Mouse (Mus musculus) kidney, postnatal 36 days (tissue): Measurements from ENCODE around the gene Cenpm.
"Not testable (repeated sequence)": the region's sequence is repeated elsewhere in the genome, so short reads cannot be mapped to it uniquely, and the experiment has no call there.

Experiments used
- DNase-seq, 2 experiments: peaks; one replicate each; pipeline ENCODE4 v3.0.0; 2021 to 2022; ENCODE audit warnings: mixed read lengths in 2 of 2

The Cenpm gene

DNA sequence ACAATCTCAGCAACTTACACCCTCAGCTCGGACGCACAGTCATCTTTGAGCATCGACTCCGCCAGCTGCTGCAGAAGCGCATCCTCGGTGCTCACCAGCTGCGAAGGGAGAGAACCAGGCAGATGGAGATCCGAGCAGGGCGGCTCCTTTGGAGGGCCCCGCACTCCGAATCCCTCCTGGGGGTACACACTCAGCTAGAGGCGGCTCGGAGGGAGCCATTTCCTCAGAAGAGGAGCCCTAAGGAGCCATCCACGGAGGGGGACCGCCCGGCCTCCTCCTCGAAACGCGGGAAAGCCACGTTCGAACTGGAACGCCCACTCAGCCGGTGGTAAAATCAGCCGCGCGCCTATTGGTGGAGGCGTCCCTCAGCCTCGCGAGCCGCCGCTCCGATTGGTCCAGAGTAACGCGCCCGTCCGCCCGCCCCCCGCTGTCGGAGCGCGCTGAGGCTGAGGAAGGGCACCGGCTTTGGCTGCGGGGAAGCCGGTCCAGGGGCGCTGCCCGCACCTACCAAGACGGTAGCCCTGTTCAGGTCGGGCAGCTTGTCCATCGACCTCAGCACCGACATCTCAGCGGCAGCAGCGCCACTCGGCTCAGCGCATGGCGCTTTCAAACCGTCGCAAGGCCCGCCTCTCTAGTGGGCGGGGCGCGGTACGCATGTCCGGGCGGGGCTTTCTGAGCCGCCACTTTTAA is at the start of gene Cenpm:
Cenpm (minus strand) TSS at position 634 of the 690 bp plus-strand sequence.
- peak; percentile 91 to 97 for DNase-seq

- DNase-seq: no peak
Measured at GRCm38 (mm10) chr15:82294059-82294458, 49.5 kb upstream of the Cenpm start.

- peak; percentile 11 to 12 for DNase-seq
Measured at GRCm38 (mm10) chr15:82293271-82293711, 48.7 kb upstream of the Cenpm start.

GRCm38 (mm10) chr15:82292851-82293250 is 48.3 kb upstream of the Cenpm start:
- no peak for DNase-seq

DNA sequence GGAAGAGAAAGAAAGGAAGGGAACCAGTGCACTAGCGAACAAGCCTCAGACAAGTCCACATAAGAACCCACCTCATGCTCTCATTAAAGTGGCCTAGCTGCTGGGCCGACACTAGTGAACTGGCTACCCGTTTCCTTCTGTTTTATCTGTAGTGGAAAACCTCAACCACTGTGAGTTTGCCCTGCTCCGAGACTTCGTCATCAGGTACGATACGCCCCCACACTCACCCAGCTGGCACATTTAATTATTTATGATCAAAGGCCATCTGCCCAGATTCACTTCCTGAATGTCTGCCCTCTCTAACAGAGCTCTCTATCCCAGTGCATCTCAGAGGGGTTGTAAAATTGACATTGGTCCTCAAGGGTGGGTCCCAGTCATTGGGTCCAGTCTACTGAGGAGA is 45.7 kb upstream of the Cenpm start:
- no peak for DNase-seq

DNA sequence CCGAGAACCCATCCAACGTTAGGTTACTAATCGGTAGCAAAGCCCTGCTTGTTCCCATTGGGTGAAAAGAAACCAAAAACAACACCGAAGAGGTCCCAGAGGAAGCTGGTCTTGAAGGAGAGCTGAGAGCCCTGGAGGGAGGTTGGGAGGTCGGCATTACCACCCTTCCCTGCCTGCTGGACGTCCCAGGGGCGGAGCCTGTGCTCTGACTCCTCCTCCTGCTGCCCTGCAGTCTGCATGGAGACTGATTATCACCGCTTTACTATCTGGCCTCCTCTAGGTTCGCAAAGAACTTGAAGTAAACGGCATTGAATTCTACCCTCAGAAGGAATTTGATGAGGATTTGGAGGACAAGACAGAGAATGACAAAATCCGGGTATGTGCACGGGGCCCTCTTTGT is 41.6 kb upstream of the Cenpm start:
- DNase-seq: no peak

DNA sequence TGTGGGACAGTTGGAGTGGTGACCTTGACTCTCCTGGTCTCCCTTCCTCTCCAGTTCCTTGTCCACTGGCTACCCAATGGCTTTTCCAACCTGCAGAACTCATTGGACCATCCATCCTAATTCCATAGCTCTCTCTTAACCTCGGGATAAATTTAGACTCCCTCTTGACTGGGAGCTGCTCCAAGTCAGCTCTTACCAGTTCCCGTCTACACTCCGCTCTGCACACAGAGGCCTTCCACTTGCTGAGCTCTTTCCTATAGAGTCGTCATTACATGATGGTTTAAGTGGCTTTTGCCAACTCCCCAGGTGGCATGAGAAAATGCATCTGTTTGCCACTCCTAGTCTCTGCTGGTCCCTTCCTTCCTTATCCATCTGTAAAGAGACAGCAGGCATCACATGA is 36.1 kb upstream of the Cenpm start:
- DNase-seq: no peak

DNA sequence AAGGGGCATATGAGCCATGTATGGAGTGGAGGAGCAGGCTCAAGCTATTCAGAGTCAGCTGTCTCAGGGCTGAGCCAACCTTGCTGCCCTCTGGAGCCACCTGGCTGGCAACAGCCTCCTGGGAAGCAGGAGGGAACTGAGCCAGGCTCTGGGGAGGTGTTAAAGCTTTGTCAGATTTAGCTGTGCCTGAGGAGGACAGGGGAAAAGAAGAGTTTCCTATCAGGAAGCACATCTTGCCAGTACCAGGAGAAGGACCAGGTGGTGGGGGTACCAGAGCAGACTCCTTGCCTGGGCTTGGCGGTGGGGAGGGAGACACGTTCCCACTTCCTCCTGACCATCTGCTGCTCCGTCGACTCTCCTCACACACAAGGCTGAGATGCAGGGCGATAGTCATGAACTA is 33.0 kb upstream of the Cenpm start:
- DNase-seq: no peak

DNA sequence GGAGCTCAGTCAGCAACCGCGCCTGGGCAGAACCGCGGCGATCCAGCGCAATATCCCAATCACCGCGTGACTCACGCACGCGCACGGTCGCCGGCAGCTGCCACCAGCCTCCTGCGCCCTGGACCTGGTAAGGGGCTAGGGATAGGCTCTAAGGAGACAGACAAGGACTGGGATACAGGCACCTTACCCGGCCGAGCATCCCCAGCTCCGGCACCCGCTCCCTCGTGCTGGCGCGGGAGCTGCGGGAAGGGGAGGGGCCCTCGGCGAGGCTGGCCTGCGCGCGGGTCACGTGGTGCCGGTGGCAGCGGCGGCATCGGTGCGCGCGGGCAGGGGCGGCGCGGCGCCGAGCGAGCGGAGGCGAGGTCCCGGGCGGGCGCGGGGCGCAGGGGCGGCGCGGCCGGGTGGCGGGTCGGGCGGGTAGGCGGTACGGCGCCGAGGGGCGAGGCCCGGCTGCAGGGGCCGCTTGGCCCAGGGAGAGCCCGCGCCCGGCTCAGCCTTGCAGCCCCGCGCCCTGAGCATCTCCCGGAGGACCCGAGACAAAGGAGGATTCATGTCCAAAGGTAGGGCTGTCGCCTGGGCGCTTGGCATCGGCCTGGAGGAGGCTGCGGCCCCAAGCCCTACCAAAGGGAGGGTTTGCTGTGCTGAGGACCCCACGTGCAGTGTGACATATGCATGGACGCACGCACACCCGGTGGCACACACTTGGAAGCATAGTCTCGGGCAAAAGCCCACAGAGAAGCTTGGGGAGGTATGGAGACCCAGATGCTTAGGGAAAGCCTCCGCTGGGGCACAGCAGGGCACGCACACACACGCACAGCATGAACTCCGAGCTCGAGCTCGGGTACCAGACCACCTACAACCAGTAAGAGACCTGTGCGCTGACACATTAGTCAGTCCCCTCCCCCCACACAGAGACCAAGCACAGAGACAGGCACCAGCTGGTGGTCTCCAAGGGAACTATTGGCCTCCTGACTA is 30.7 kb upstream of the Cenpm start:
- peak in 1 of 2 experiments; percentile 59 for DNase-seq

- no peak for DNase-seq
Measured at GRCm38 (mm10) chr15:82274593-82274926, 30.0 kb upstream of the Cenpm start, which contains the start of gene Sept3. TSS of gene Sept3 (plus strand) at chr15:82274893.

GRCm38 (mm10) chr15:82272295-82272694 is 27.7 kb upstream of the Cenpm start:
- DNase-seq: no peak

DNA sequence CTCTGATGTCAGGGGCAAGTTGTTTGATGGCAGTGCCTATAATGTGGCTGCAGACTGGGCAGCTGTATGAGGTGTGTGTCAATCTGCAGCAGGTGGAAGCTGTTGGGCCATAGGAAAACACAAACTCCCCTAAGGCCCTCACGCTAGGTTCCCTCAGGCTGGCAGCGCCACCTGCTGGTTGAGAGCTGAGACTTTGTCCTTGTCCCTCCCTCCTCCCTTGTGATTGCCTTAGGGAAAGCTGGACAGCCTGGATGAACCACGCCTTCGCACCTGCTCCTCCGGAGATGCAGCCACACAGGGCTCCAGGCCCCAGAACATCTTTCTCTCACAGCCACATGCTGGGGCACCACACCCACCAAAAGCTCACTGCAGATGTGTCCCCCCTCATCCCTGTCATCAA is 26.7 kb upstream of the Cenpm start:
- peak; percentile 48 to 89 for DNase-seq

DNA sequence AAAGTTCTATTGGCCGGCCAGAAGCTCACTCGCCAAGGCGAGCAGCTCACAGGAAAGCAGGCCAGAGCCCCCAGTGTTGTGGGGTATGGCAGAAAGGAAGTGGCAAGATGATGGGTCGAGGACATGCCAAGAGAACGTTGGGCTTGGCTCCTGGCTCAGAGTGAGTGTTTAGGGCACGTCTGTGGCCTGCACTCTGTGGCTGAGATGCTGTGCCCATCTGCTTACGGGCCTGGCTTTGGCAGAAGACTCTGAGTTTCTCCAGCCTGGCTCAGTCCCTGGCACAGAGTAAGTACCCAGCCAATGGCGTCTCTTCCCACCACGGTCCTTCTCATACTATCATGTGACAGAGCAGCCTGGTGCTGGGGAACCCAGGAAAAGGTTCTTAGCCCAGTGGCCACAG is 24.2 kb upstream of the Cenpm start:
- DNase-seq: no peak

DNA sequence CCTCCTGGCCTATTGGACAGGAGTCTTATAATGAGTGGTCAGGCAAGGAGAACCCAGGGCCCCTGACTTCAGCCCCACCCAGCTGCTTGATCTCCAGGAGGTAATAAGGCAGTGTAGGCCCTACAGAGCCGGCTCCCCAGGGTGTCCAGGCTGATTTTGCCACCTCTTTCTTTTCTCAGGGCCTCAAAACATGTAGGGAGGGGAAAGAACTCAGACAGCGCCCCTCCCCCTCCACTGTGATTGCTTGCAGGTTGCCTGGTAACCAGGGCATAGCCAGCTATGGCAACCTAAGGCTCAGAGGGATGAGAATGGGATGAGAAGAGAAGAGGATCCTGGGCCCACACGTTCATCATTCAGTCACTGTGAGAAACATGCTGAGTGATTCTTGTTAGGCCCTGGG is 23.6 kb upstream of the Cenpm start:
- no peak for DNase-seq

DNA sequence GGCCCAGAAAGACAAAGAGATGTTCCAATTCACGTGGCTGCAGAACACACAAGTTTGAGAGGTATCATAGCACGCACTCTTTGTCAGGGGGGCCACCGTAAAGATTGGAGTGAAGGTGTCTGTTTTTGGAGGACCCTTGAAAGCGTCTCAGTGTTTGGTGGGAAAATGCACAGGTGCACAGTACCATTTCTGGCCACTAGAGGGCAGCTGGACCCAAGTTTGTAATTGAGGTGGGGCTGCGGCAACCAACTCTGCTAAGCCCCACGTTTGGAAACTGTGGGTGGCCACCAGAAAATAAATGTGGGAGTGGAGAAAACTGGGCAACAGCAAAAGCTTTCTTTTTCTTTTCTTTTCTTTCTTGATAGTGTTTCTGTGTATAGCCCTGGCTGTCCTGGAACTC is 21.8 kb upstream of the Cenpm start:
- peak; percentile 37 to 82 for DNase-seq

DNA sequence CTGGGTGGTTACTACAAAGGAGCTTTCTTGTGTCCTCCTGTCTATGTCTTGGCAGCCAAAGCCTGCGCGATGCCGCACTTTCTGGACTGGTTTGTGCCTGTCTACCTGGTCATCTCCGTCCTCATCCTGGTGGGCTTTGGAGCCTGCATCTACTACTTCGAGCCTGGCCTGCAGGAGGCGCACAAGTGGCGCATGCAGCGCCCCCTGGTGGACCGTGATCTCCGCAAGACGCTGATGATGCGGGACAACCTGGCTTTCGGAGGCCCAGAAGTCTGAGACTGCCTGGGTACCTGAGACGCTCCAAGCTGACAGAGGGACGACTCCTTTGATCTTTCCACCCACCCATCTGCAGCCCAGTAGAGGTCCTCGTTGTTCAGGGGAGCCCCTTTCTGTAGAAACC is 15.0 kb upstream of the Cenpm start:
- peak; percentile 56 to 88 for DNase-seq

- no peak for DNase-seq
Measured at GRCm38 (mm10) chr15:82255944-82256383, 11.4 kb upstream of the Cenpm start.

DNA sequence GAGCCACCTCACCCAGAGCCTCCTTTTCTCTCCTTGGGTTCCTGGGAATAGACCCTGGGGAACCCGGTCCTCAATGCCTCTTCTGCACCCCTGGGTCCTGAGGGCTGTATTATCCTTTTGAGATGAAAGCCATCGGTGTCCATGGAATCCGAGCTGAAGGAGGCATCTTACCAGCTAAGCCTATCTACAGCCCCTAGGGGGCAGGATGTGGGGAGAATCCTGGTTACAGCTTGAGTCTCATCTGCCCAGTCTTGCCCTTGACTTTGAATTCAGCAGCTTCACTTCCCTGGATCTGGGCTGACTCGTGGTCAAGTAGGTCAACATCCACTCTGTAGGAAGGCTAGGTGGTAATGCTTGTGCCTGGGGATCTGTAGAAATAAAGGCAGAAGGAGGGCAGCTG is 10.7 kb upstream of the Cenpm start:
- DNase-seq: no peak

DNA sequence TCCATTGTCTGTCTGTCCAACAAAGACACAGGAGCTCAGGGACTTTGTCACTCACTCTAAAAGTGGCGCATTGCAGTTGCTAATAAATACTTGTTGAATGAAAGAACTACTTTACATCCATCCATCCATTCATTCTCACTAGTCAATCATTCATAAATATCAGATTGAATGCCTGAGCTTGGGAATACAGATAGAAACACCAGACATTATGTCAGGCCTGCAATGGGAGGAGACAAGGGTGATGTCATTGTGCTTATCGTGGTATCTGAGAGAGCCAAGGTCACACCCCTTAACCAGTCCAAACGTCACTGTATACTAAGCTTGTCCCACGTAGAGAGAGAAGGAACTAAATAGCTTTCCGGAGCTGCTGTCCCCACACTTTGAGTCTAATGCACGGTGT is 7.5 kb upstream of the Cenpm start, which contains the start of gene 1500009C09Rik:
1500009C09Rik (plus strand) TSS at position 301 of the 400 bp plus-strand sequence.
- DNase-seq: no peak

DNA sequence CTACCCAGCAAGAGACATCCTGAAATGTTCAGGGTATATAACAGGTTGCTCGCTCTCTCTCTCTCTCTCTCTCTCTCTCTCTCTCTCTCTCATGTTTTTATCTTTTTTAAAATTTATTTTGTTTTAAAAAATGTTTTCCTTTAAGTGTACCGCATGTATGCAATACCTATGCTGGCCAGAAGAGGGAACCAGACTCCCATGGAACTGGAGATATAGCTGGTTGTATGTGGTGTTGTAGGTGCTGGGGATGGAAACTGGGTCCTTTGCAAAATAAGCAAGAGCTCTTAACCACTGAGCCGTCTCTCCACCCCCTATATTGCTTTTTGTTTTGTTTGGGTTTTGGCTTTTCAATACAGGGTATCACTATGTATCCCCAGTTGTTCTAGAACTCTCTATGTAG is 7.0 kb upstream of the Cenpm start:
- no peak for DNase-seq

DNA sequence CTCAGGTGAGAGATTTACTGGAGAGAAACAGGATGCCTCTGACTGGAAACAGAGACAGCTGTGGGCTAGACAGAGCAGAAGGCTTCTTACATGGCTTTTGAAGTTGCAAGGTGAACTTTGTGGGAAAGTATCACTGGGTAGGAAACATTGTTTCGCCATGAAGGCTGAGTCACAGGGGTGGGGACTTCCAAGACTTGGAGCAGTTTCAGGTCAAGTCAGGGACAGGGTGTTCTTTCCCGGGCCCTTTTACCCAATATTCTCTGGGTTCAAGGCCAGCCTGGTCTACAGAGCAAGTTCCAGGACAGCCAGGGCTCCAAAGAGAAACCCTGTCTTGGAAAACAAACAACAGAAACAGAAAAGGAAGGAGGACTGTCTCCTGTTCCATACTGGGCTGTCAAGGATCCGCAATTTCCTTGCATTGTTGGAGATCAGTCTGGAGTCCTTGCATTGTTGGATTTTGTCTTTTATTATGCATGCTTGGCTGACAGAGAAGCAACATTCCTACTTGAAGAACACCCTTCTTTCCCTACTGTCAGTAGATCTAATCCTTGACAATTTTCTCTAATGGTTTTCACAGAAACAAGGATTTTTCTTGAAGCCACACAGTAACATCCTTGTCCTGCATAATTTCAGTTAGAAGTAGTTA is 2.7 kb upstream of the Cenpm start:
- DNase-seq: no peak

GRCm38 (mm10) chr15:82244805-82245161 is 235 bp upstream of the Cenpm start:
- DNase-seq: not testable (repeated sequence)

DNA sequence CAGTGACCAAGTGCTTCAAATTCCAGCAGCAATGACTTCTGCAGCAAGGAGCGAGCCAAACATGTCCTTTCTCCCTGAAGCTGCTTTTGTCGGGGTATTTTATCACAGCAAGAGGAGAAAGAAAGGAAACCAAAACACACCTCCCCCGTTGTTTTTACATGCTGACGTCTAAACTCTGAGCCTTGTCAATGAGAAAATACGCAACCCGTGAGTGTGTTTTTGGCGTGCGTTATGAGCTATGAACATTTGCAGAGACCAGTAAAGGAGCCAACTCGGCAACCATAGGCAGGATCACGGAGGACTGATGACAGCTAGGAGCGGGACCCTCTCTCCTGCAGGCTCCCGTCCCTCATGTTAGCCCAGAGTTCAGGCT is 820 bp downstream of the Cenpm start:
- DNase-seq: no peak
